In genomic region chr7:112828016-112828695, GRCm38 (mm10) we compare ENCODE assay signal across 11 mouse cellular contexts.
A peak's percentile ranks its signal among the peaks of the same experiment; 100 is the strongest.
DNase-seq lines count a peak whose midpoint lies in the region; ATAC-seq and TF ChIP-seq lines count a peak whose summit lies in the region.
"Had no signal": no experiment of that assay in that cellular context is flagged by ENCODE, and none has a peak within 500 bp of the region (broad histone marks: within the 10 kb centered on the region; RNA-seq: fewer than 3 reads in every experiment).

No protein-coding gene starts in this region.

- no peak overlapping the region for H3K4me3 ChIP-seq in lung, adult 2 months (replicated peaks; ENCODE audit: extremely low read depth, low read depth, low read length)
- no peak overlapping the region for H3K4me3 ChIP-seq in embryonic facial prominence, embryonic 12.5 days
- H3K4me3 ChIP-seq in stomach, embryonic 15.5 days (replicated peaks): no peak overlapping the region

- H3K9me3 ChIP-seq in embryonic facial prominence, embryonic 12.5 days: no peaks in the 10 kb centered on the region
- H3K9me3 ChIP-seq in stomach, embryonic 15.5 days: no peaks in the 10 kb centered on the region

- no peak for TF ChIP-seq POLR2A in lung, adult 2 months (IDR thresholded peaks at IDR 0.05; ENCODE audit: borderline replicate concordance, extremely low read depth, low read depth, low read length)

- TF ChIP-seq CTCF in lung, adult 2 months (IDR thresholded peaks at IDR 0.05; ENCODE audit: insufficient read depth, low read length): no peak

- 56% methylated on average over 10 of the region's 10 CpGs for WGBS in lung, adult 2 months
- 35% methylated on average over 10 of the region's 10 CpGs for WGBS in embryonic facial prominence, embryonic 12.5 days
- 35% methylated on average over 10 of the region's 10 CpGs for WGBS in stomach, embryonic 15.5 days

- H3K27me3 ChIP-seq in embryonic facial prominence, embryonic 12.5 days: no peaks in the 10 kb centered on the region
- no peaks in the 10 kb centered on the region for H3K27me3 ChIP-seq in stomach, embryonic 15.5 days (replicated peaks)

- ATAC-seq in embryonic facial prominence, embryonic 12.5 days (ENCODE audit: insufficient number of reproducible peaks, insufficient read depth, low FRiP score, low TSS enrichment): no peak
- no peak for ATAC-seq in stomach, embryonic 15.5 days (ENCODE audit: insufficient read depth, low FRiP score, low read depth)
- ATAC-seq in megakaryocyte-erythroid progenitor cell, adult 5-6 weeks (replicated peaks; ENCODE audit: low FRiP score, low TSS enrichment, poor library complexity, severe bottlenecking): no peak
- no peak for ATAC-seq in CD4-positive, CD25-positive, alpha-beta regulatory T cell, adult 4 months

- H3K4me2 ChIP-seq in embryonic facial prominence, embryonic 12.5 days (replicated peaks): no peak overlapping the region
- H3K4me2 ChIP-seq in stomach, embryonic 15.5 days: no peak overlapping the region
- H3K4me2 ChIP-seq: hindbrain, embryonic 14.5 days had no signal

- H3K4me1 ChIP-seq in lung, adult 2 months (ENCODE audit: control insufficient read depth, insufficient read depth, low read length): peaks cover 18% of the 10 kb centered on the region
- peaks cover 56% of the 10 kb centered on the region for H3K4me1 ChIP-seq in embryonic facial prominence, embryonic 12.5 days
- peaks cover 40% of the 10 kb centered on the region for H3K4me1 ChIP-seq in stomach, embryonic 15.5 days

- H3K27ac ChIP-seq in embryonic facial prominence, embryonic 12.5 days: 0 out of 2 replicates have a peak overlapping the region, but pooled peaks have one; percentile 50
- H3K27ac ChIP-seq in stomach, embryonic 15.5 days: peak overlapping the region; percentile 95
- H3K27ac ChIP-seq: hindbrain, embryonic 14.5 days had no signal

- DNase-seq in lung, adult 18-20 months: peak; percentile 48 to 68
- no peak for DNase-seq in lung, adult 2 months
- peak; percentile 72 for DNase-seq in kidney, postnatal 10 days
- no peak for DNase-seq in spleen, adult 18-20 months
- DNase-seq: cerebellum, adult 9-11 months; right cerebral cortex, postnatal 4 days had no signal

- no peak overlapping the region for H3K9ac ChIP-seq in embryonic facial prominence, embryonic 12.5 days
- H3K9ac ChIP-seq in stomach, embryonic 15.5 days: no peak overlapping the region
- H3K9ac ChIP-seq: hindbrain, embryonic 14.5 days had no signal

- H3K36me3 ChIP-seq in embryonic facial prominence, embryonic 12.5 days: no peaks in the 10 kb centered on the region
- H3K36me3 ChIP-seq in stomach, embryonic 15.5 days: no peaks in the 10 kb centered on the region

Comparison
In these comparisons a context has a peak if more than half of its experiments do, and no peak if none do; other contexts are left out.
1. DNase-seq: peak in lung, adult 18-20 months (2 of 2) and kidney, postnatal 10 days (single experiment); none in lung, adult 2 months (single experiment) and spleen, adult 18-20 months (0 of 2).